ENCODE assay signal across 38 mouse cellular contexts in the genomic region with DNA sequence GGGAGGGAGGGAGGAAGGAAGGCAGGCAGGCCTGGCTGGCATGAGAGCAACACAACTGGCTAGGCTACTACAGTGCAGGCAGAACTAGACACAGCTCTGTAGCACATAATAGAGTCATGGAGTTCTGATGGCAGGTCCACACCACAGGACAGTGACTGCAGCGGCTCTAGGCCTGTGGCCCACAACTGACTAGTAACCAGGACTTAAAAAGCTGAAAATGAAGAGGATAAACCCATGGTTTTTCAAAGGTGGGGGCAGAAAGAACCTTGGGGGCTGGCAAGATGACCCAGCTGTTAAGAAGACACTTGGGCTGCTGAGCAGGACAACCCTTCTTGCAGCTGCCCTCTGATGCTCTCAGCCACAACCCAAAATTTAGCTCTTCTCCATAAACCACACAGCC. TPM values are rescaled to one million over a fixed set of nuclear protein-coding genes. Genes with fewer than 3 reads are reported as not detected.
A peak's percentile ranks its signal among the peaks of the same experiment; 100 is the strongest.
DNase-seq lines count a peak whose midpoint lies in the region; ATAC-seq lines count a peak whose summit lies in the region.
"Had no signal": no experiment of that assay in that cellular context is flagged by ENCODE, and none has a peak within 500 bp of the region (broad histone marks: within the 10 kb centered on the region; RNA-seq: fewer than 3 reads in every experiment).

No protein-coding gene starts in this region.

- intact Hi-C loops in gastrocnemius, postnatal 36 days (cut with DNase I): no loop called here

- H3K36me3 ChIP-seq in hindbrain, embryonic 12.5 days: peaks cover 26% of the 10 kb centered on the region
- no peaks in the 10 kb centered on the region for H3K36me3 ChIP-seq in hindbrain, embryonic 16.5 days (ENCODE audit: control insufficient read depth, insufficient read depth, low read length)

- H3K27ac ChIP-seq in hindbrain, embryonic 12.5 days: no peak overlapping the region
- no peak overlapping the region for H3K27ac ChIP-seq in hindbrain, embryonic 16.5 days (ENCODE audit: low read depth, low read length)
- H3K27ac ChIP-seq: kidney, postnatal 0 days; liver, embryonic 14.5 days; midbrain, embryonic 10.5 days; neural tube, embryonic 12.5 days; stomach, postnatal 0 days had no signal

- no peaks in the 10 kb centered on the region for H3K27me3 ChIP-seq in hindbrain, embryonic 12.5 days
- no peaks in the 10 kb centered on the region for H3K27me3 ChIP-seq in hindbrain, embryonic 16.5 days (replicated peaks; ENCODE audit: control insufficient read depth, insufficient read depth, low read length)
- H3K27me3 ChIP-seq: neural tube, embryonic 12.5 days had no signal

- no peak overlapping the region for H3K4me3 ChIP-seq in hindbrain, embryonic 12.5 days
- no peak overlapping the region for H3K4me3 ChIP-seq in hindbrain, embryonic 16.5 days (ENCODE audit: low read length)
- H3K4me3 ChIP-seq: midbrain, embryonic 10.5 days; neural tube, embryonic 12.5 days had no signal

- H3K9me3 ChIP-seq in hindbrain, embryonic 12.5 days (replicated peaks): no peaks in the 10 kb centered on the region
- H3K9me3 ChIP-seq in hindbrain, embryonic 16.5 days (ENCODE audit: control insufficient read depth, low read length): no peaks in the 10 kb centered on the region
- H3K9me3 ChIP-seq: midbrain, embryonic 10.5 days; neural tube, embryonic 12.5 days had no signal

- no peak overlapping the region for H3K4me2 ChIP-seq in hindbrain, embryonic 12.5 days (replicated peaks)
- no peak overlapping the region for H3K4me2 ChIP-seq in hindbrain, embryonic 16.5 days (ENCODE audit: low read length)
- H3K4me2 ChIP-seq: neural tube, embryonic 12.5 days had no signal

- peak; percentile 0 for DNase-seq in gastrocnemius, postnatal 10 days
- DNase-seq in gastrocnemius, postnatal 36 days: no peak
- DNase-seq in thymus, postnatal 4 days: peak; percentile 2
- DNase-seq in thymus, postnatal 0 days (ENCODE audit: low spot score): no peak
- DNase-seq in lung, postnatal 25 days (ENCODE audit: low spot score): no peak
- DNase-seq: adrenal gland, postnatal 25 days; B cell, adult 2 months; cerebellum, adult 18-20 months; kidney, adult 8-10 months; kidney, postnatal 4 days; liver; lung, adult 2 months; lung, postnatal 14 days; right cerebral cortex, postnatal 4 days; thymus, postnatal 14 days had no signal

- WGBS in hindbrain, embryonic 12.5 days: 86% methylated on average over 1 of the region's 1 CpGs
- WGBS in hindbrain, embryonic 16.5 days: 90% methylated on average over 1 of the region's 1 CpGs

- peaks cover 28% of the 10 kb centered on the region for H3K4me1 ChIP-seq in hindbrain, embryonic 12.5 days
- H3K4me1 ChIP-seq in hindbrain, embryonic 16.5 days (ENCODE audit: control insufficient read depth, insufficient read depth, low read depth, low read length): peaks cover 15% of the 10 kb centered on the region

- peak overlapping the region; percentile 23; the same call in 1 of the 2 replicates for H3K9ac ChIP-seq in hindbrain, embryonic 12.5 days
- H3K9ac ChIP-seq in hindbrain, embryonic 16.5 days (ENCODE audit: low read depth, low read length): no peak overlapping the region
- H3K9ac ChIP-seq: liver, embryonic 14.5 days; neural tube, embryonic 12.5 days had no signal

- ATAC-seq in hindbrain, embryonic 12.5 days (ENCODE audit: low FRiP score): no peak
- no peak for ATAC-seq in hindbrain, embryonic 16.5 days
- ATAC-seq: forebrain, embryonic 16.5 days; intestine, embryonic 16.5 days had no signal

RNA-seq across cellular contexts. Expression of gene Diablo, which starts 2.4 kb away (rescaled TPM):
- total RNA-seq in gastrocnemius, postnatal 10 days (2021): 10 to 100 TPM; 36.9 to 38.8 TPM
- 10 to 100 TPM; 36.1 to 39.0 TPM for total RNA-seq in gastrocnemius, postnatal 36 days (2021)
- polyA plus RNA-seq in hindbrain, embryonic 12.5 days (2016; fragmentation: Nextera tagmentation; extraction: Ambion mirVana): 112 and 124 TPM in 2 replicates
- polyA plus RNA-seq in hindbrain, embryonic 16.5 days (2015; fragmentation: Nextera tagmentation; extraction: Ambion mirVana): 105 and 107 TPM in 2 replicates
- 131 and 139 TPM in 2 replicates for polyA plus RNA-seq in thymus, postnatal 0 days (2015; fragmentation: Nextera tagmentation; extraction: Ambion mirVana)

RNA-seq across cellular contexts. Expression of gene Gm49027, which starts 3.7 kb away (rescaled TPM):
- total RNA-seq in gastrocnemius, postnatal 10 days (2021): 1 to 10 TPM in 1 of 2 experiments, not detected in 1; 1.1 TPM
- total RNA-seq in gastrocnemius, postnatal 36 days (2021): not detected
- 1.6 and 2.4 TPM in 2 replicates for polyA plus RNA-seq in hindbrain, embryonic 12.5 days (2016; fragmentation: Nextera tagmentation; extraction: Ambion mirVana)
- polyA plus RNA-seq in hindbrain, embryonic 16.5 days (2015; fragmentation: Nextera tagmentation; extraction: Ambion mirVana): 1.6 and 2.1 TPM in 2 replicates
- polyA plus RNA-seq in thymus, postnatal 0 days (2015; fragmentation: Nextera tagmentation; extraction: Ambion mirVana): 0.21 TPM in 1 of 2 replicates, not detected in the other
- total RNA-seq: hematopoietic stem cell, adult 5-6 weeks had no signal
- polyA plus RNA-seq: midbrain, embryonic 10.5 days; myocyte had no signal

RNA-seq across cellular contexts. Expression of gene B3gnt4, which starts 11.4 kb away (rescaled TPM):
- total RNA-seq in gastrocnemius, postnatal 10 days (2021): not detected
- total RNA-seq in gastrocnemius, postnatal 36 days (2021): not detected
- polyA plus RNA-seq in hindbrain, embryonic 12.5 days (2016; fragmentation: Nextera tagmentation; extraction: Ambion mirVana): 1.4 and 1.5 TPM in 2 replicates
- polyA plus RNA-seq in hindbrain, embryonic 16.5 days (2015; fragmentation: Nextera tagmentation; extraction: Ambion mirVana): 0.91 and 0.94 TPM in 2 replicates
- polyA plus RNA-seq in thymus, postnatal 0 days (2015; fragmentation: Nextera tagmentation; extraction: Ambion mirVana): 0.42 and 0.48 TPM in 2 replicates
- total RNA-seq: gastrocnemius, postnatal 4 days; heart, adult 8-10 months; hematopoietic stem cell, adult 5-6 weeks had no signal
- polyA plus RNA-seq: liver, embryonic 14.5 days had no signal

RNA-seq across cellular contexts. Expression of gene Il31, which starts 32.3 kb away (rescaled TPM):
- not detected for total RNA-seq in gastrocnemius, postnatal 10 days (2021)
- not detected for total RNA-seq in gastrocnemius, postnatal 36 days (2021)
- not detected in 2 replicates for polyA plus RNA-seq in hindbrain, embryonic 12.5 days (2016; fragmentation: Nextera tagmentation; extraction: Ambion mirVana)
- not detected in 2 replicates for polyA plus RNA-seq in hindbrain, embryonic 16.5 days (2015; fragmentation: Nextera tagmentation; extraction: Ambion mirVana)
- polyA plus RNA-seq in thymus, postnatal 0 days (2015; fragmentation: Nextera tagmentation; extraction: Ambion mirVana): 0.17 and 0.49 TPM in 2 replicates
- total RNA-seq: adrenal gland, adult 18-20 months; adrenal gland, postnatal 25 days; gastrocnemius, postnatal 4 days; heart, adult 8-10 months; hematopoietic stem cell, adult 5-6 weeks; layer of hippocampus, adult 8-10 months; layer of hippocampus, postnatal 25 days; left cerebral cortex, adult 8-10 months; left cerebral cortex, postnatal 36 days; megakaryocyte progenitor cell, adult 5-6 weeks; midbrain, postnatal 0 days had no signal
- polyA plus RNA-seq: cortical plate, adult 2 months; forebrain, embryonic 16.5 days; heart, embryonic 14.5 days; intestine, embryonic 16.5 days; kidney, postnatal 0 days; liver, embryonic 14.5 days; lung, adult 2 months; midbrain, embryonic 10.5 days; midbrain, postnatal 0 days; myocyte; neural tube, embryonic 12.5 days; spleen, adult 2 months; stomach, postnatal 0 days had no signal

RNA-seq across cellular contexts. Expression of gene Lrrc43, which starts 32.5 kb away (rescaled TPM):
- total RNA-seq in gastrocnemius, postnatal 10 days (2021): not detected
- not detected for total RNA-seq in gastrocnemius, postnatal 36 days (2021)
- polyA plus RNA-seq in hindbrain, embryonic 12.5 days (2016; fragmentation: Nextera tagmentation; extraction: Ambion mirVana): 0.34 and 0.36 TPM in 2 replicates
- 0.60 and 0.74 TPM in 2 replicates for polyA plus RNA-seq in hindbrain, embryonic 16.5 days (2015; fragmentation: Nextera tagmentation; extraction: Ambion mirVana)
- 0.09 and 0.10 TPM in 2 replicates for polyA plus RNA-seq in thymus, postnatal 0 days (2015; fragmentation: Nextera tagmentation; extraction: Ambion mirVana)
- total RNA-seq: adrenal gland, adult 18-20 months; adrenal gland, postnatal 25 days; gastrocnemius, postnatal 4 days; heart, adult 8-10 months; hematopoietic stem cell, adult 5-6 weeks; megakaryocyte progenitor cell, adult 5-6 weeks had no signal
- polyA plus RNA-seq: heart, embryonic 14.5 days; intestine, embryonic 16.5 days; kidney, postnatal 0 days; liver, embryonic 14.5 days; midbrain, embryonic 10.5 days; myocyte; neural tube, embryonic 12.5 days; spleen, adult 2 months; stomach, postnatal 0 days had no signal

Comparison
In these comparisons a context has a peak if more than half of its experiments do, and no peak if none do; other contexts are left out.
1. DNase-seq: peak in gastrocnemius, postnatal 10 days (single experiment) and thymus, postnatal 4 days (single experiment); none in gastrocnemius, postnatal 36 days (0 of 2), thymus, postnatal 0 days (single experiment) and lung, postnatal 25 days (single experiment).